Mouse (Mus musculus) urinary bladder, postnatal 14 days (tissue): ENCODE results near the gene Rnf34.
A peak's percentile ranks its signal among the peaks of the same experiment; 100 is the strongest.

ENCODE experiments used
- DNase-seq: peaks from one replicate; pipeline ENCODE4 v3.0.0; 2021; ENCODE audit warnings: low spot score

Gene Rnf34

DNA sequence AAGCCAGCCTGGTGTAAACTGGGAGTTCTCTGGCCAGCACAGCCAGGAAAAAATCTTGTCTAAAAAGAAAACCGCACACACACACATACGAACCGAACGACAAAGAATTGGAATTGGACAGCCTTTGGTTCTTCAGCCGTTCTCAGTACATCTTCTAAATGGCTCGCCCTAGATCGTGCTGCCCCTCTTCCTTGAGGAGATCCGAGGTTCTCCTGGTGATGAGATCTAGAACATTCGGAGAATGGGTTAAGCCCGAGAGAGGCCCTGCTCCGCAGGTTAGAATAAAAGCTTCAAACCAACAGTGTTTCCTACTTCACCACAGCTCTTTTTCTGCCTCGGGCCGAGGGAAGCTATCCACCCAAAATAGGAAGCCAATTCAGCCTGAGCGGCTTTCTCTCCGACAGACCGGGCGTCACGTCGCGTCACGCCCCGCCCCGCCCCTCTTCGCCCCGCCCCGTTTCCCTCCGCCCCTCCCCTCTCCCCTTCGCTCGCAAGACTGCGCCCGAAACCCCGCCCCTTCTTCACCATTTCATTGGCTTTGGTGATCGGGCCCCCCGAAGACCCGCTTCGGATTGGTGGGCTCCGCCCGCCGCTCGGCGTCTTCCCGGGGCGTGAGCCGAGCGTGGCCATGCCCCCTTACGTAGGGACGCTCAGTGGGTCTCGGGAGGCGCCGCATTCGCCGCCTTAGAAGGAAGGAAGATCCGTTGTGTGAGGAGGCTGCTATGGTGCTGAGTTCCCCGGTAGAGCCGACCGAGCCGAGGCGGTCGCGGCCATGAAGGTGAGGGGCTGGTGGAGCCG lies at the start of gene Rnf34:
Rnf34 (plus strand) TSS at position 528 of the 798 bp plus-strand sequence.
- DNase-seq, result peak; percentile 98

DNA sequence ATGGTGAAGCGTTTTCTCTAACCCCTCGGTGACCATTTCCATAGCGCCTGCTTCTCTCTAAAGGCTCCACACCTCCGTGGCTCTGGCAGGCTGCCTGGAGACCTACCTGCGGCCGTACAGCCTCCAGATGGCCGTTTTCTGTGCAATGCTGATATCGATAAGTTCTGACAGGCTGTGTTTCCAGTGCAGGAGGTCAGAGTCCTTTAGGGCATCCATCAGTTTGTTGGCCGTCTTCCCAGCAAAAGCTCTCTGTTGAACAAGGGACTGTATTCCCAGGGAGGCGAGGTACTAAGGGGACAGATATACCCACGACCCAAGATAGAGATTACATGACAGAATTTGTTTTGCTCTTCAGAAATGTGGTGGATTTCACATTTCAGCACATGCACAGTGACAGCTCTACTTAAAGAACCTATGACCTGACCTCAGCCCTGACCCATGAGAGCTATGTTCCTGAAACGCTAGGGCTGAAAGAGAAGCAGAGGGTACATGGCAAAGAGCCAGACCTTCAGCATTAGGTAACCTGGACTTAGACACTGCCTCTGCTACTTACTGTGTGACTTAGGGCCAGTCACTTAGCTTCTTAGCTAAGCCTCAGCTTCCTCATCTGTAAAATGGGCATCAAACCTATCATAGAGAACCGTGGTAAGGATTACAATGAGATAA lies 49.4 kb upstream of the Rnf34 start:
- no peak for DNase-seq

DNA sequence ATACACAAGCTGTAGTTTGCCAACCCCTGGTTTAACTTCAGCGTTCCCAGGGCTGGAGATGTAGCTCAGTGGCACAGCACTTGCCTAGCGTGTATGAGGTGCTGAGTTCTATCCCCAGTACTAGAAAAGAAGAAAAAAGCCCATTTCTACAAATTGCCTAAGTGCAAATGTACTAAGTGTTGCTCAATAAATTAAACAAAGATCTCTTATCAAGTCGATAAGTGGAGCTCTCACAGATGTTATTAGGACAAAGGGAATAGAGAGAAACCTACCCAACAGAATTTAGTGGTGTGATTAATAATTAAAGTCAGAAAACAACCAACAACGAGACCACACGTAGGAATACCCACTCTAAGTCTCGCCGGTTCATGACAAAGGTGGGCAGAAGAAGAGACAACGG lies 48.2 kb upstream of the Rnf34 start:
- no peak for DNase-seq

GRCm38 (mm10) chr5:122802706-122803105 lies 47.1 kb upstream of the Rnf34 start:
- DNase-seq, result no peak

GRCm38 (mm10) chr5:122805503-122805902 lies 44.3 kb upstream of the Rnf34 start:
- DNase-seq, result no peak

GRCm38 (mm10) chr5:122811364-122812079 lies 38.3 kb upstream of the Rnf34 start:
- DNase-seq, result peak; percentile 69

GRCm38 (mm10) chr5:122812699-122813098 lies 37.1 kb upstream of the Rnf34 start:
- DNase-seq, result no peak

- DNase-seq, result peak; percentile 92
Measured at GRCm38 (mm10) chr5:122820777-122821523, 28.9 kb upstream of the Rnf34 start, which contains the start of gene Anapc5. Gene Anapc5 (minus strand): TSS chr5:122821339.

DNA sequence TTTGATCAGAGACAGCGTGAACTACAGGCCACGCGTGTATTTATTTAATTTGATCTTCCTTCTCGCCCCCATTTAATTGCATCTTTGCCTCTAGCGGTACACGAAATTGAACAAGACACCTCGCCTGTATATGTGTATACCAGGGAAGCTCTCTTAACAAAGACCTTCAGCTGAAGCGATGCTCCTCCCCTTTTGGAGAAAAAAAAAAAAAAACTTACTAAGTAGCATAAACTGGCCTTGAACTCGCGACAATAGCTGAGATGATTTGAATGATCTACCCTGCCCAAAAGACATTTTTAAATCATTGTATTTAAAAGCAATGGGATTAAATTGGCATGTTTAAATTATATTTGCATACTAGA lies 28.3 kb upstream of the Rnf34 start:
- DNase-seq, result no peak

DNA sequence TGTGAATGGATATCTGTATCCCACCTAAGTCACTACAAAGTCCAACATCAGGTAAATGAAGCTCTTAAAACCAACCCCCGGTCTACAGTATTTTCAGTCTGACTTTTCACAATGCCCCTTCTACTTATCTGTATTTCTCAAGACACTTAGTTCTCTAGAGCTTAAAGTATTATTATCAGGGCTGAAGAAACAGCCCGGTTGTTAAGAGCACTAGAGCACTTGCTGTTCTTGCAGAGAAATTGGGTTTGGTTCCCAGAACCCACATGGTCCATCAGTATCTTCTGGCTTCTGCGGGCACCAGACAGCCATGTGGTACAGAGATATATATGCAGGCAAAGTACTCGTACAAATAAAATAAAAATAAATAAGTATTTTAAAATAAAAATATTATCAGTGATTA lies 27.4 kb upstream of the Rnf34 start:
- no peak for DNase-seq

DNA sequence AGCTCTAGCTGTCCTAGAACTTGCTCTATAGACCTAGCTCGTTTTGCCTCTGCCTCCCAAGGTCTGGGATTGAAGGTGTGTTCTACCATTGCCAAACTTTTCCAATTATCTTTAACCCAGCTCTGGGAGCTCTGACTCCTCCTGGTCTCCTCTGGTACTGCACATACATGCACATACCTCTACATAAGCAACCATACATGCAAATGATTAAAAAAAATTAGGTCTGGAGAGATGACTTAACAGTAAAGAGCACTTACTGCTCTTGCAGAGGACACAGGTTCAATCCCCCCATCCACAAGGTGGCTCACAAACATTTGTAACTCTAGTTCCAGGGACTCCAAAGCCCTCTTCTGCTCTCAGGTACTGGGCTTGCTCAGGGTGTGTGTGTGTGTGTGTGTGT lies 25.9 kb upstream of the Rnf34 start:
- DNase-seq, result no peak

DNA sequence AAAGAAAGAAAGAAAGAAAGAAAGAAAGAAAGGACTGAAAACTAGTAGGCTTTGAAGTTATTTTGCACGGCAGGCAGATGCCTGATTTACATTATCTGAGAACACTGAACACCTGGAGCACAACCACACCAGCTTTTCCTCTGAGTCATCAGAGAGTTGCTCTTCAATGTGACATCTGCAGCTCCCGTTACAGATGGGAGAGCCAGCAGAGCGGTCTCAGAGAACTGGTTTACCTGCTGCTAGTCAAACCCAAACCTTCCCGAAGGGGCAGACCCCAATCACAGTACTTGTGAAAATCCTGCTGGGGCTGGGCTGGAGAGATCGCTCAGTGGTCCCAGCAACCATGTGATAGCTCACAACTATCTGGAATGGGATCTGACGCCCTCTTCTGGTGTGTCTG lies 25.4 kb upstream of the Rnf34 start:
- DNase-seq, result no peak

DNA sequence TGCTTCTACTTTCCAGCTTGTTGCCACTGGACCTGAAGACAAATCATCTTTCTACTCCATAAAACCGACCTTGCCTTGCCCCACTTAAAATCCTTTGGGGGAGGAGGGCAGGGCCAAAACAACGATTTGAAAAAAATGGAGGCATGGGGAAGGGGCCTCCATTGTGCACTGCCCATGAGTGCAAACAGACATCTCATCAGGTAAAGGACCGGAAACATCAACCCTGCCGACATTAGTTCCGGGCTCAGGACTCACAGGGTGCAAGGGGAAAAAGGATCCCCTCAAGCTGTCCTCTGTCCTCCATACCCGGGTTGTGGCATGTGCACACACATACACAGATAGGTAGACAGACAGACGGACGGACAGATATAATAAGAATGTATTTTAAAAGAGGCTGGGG lies 24.7 kb upstream of the Rnf34 start:
- no peak for DNase-seq

GRCm38 (mm10) chr5:122832536-122832935 lies 17.3 kb upstream of the Rnf34 start:
- DNase-seq, result no peak

- DNase-seq, result no peak
Measured at GRCm38 (mm10) chr5:122832996-122833395, 16.9 kb upstream of the Rnf34 start.

GRCm38 (mm10) chr5:122841126-122841525 lies 8.7 kb upstream of the Rnf34 start:
- no peak for DNase-seq

- DNase-seq, result no peak
Measured at GRCm38 (mm10) chr5:122843799-122844198, 6.0 kb upstream of the Rnf34 start.

GRCm38 (mm10) chr5:122850319-122851002 lies 613 bp downstream of the Rnf34 start:
- DNase-seq, result peak; percentile 55

DNA sequence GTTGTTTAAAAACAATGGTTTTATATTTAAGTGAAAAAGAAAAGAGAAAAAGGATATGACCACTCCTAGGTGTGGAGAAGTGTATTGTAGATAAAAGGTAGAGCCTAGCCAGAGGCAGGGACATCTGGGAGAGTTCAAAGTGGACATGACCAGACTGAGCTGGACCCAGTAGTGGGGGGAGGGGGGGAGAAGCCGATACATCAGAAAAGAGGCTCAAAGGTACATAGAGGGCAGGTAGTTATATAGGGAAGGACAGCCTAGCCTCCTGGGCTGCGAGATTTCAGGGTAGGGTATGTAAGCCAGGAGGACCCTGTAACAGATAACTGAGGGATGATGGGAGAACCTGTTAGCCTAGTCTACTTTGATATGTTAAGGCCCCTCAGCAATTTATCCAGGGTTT lies 2.8 kb downstream of the Rnf34 start:
- no peak for DNase-seq

DNA sequence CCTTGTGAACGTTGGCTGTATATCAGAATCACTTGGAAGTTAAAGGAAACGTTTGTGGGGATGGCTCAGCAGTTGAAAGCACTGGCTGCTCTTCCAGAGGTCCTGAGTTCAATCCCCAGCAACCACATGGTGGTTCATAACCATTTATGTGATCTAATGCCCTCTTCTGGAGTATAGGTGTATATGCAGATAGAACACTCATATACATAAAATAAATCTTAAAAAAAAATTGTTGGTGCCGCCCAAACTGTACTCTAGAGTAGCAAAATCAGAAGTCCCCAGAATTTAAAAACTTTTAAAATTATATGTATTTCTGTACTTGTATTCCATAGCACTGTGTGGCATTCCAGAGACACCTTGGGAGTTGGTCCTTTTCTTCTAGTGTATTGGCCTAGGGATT lies 6.0 kb downstream of the Rnf34 start:
- DNase-seq, result no peak

DNA sequence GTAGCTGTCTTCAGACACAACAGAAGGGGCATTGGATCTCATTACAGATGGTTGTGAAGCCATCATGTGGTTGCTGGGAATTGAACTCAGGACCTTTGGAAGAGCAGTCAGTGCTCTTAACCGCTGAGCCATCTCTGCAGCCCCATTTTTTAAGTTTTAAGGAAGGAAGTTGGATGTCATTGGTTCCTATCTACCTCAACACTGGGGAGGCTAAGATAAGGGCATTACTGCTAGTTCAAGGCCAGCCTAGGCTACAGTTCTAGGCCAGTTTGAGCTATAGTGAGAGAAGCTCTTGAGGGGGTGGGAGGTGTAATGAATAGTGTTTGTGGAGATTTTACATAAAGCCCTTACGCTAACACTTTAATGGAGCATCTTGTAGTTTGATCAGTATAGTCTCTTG lies 13.2 kb downstream of the Rnf34 start:
- no peak for DNase-seq

- no peak for DNase-seq
Measured at GRCm38 (mm10) chr5:122872626-122873025, 22.8 kb downstream of the Rnf34 start.
